Mouse (Mus musculus) E14TG2a.4 (cell line): ENCODE measurements at regions not wholly inside any gene's neighbourhood (a gene's known extent, or its start where the extent isn't known, plus 50 kb on each side); places are given as distances from the start of the nearest gene placed in this dataset.

Experiments
- H3K27me3 ChIP-seq: 2 replicates; pipeline ENCODE4 v1.6.1; 2014; ENCODE audit warnings: low read length, control low read depth; ENCODE audit not compliant: insufficient read depth
- H3K36me3 ChIP-seq: 2 replicates; pipeline ENCODE4 v1.6.1; 2014; ENCODE audit warnings: low read length, control low read depth; ENCODE audit not compliant: insufficient read depth
- H3K4me1 ChIP-seq: replicated peaks from 2 replicates; pipeline ENCODE4 v1.6.1; 2014; ENCODE audit warnings: low read depth, low read length, control low read depth
- H3K4me3 ChIP-seq: replicated peaks from 2 replicates; pipeline ENCODE4 v1.5.1; 2014; ENCODE audit warnings: mild to moderate bottlenecking, low read length
- H3K9me3 ChIP-seq: 2 replicates; pipeline ENCODE4 v1.6.1; 2014; ENCODE audit warnings: low read length, control low read depth
- CTCF ChIP-seq: conservative IDR thresholded peaks from 2 replicates; pipeline ENCODE4 v1.5.1; 2014; ENCODE audit warnings: low read length
- NANOG ChIP-seq: IDR thresholded peaks from 2 replicates; pipeline ENCODE4 v1.6.1; 2014; ENCODE audit warnings: borderline replicate concordance, low read length, mixed read lengths
- POU5F1 ChIP-seq: IDR thresholded peaks from 2 replicates; pipeline ENCODE4 v1.6.1; 2014; ENCODE audit warnings: low read length, borderline replicate concordance

- no peak for TF ChIP-seq NANOG
- TF ChIP-seq POU5F1 = no peak
- no peak for TF ChIP-seq CTCF
- peaks cover 39% of the 10 kb centered on the region for H3K4me1 ChIP-seq
These were observed 59.2 kb upstream of the Klf6 start for GRCm38 (mm10) chr13:5802079-5802478.

GRCm38 (mm10) chr13:5802826-5803225, 58.5 kb upstream of the Klf6 start:
- Histone ChIP-seq H3K4me3 (no peak overlapping the region), H3K4me1 (peaks cover 36% of the 10 kb centered on the region), H3K9me3 (no peaks in the 10 kb centered on the region), H3K27me3 (no peaks in the 10 kb centered on the region), H3K36me3 (no peaks in the 10 kb centered on the region)
- TF ChIP-seq POU5F1 (no peak), CTCF (no peak), NANOG (no peak)

More at GRCm38 (mm10) chr13:5802079-5802478, 59.2 kb upstream of the Klf6 start:
- Histone ChIP-seq H3K4me3 (no peak overlapping the region), H3K9me3 (no peaks in the 10 kb centered on the region), H3K36me3 (no peaks in the 10 kb centered on the region), H3K27me3 (no peaks in the 10 kb centered on the region)

GRCm38 (mm10) chr13:5803540-5804380, 57.5 kb upstream of the Klf6 start:
- no peaks in the 10 kb centered on the region for H3K36me3 ChIP-seq
- no peak overlapping the region for H3K4me3 ChIP-seq
- no peak; the same call in 1 of the 2 replicates for TF ChIP-seq POU5F1
- no peak for TF ChIP-seq CTCF
- TF ChIP-seq NANOG = no peak
- H3K4me1 ChIP-seq = peaks cover 36% of the 10 kb centered on the region
- no peaks in the 10 kb centered on the region for H3K27me3 ChIP-seq
- H3K9me3 ChIP-seq = no peaks in the 10 kb centered on the region

- TF ChIP-seq POU5F1 = no peak
- TF ChIP-seq NANOG = no peak
- no peak for TF ChIP-seq CTCF
- H3K36me3 ChIP-seq = no peaks in the 10 kb centered on the region
- no peaks in the 10 kb centered on the region for H3K27me3 ChIP-seq
- no peak overlapping the region for H3K4me3 ChIP-seq
- peaks cover 36% of the 10 kb centered on the region for H3K4me1 ChIP-seq
- H3K9me3 ChIP-seq = no peaks in the 10 kb centered on the region
These were observed 56.8 kb upstream of the Klf6 start for GRCm38 (mm10) chr13:5804381-5804941.

- H3K4me1 ChIP-seq = peaks cover 19% of the 10 kb centered on the region
- TF ChIP-seq POU5F1 = no peak
- no peak for TF ChIP-seq CTCF
- TF ChIP-seq NANOG = no peak
- H3K4me3 ChIP-seq = no peak overlapping the region
- H3K36me3 ChIP-seq = no peaks in the 10 kb centered on the region
- no peaks in the 10 kb centered on the region for H3K27me3 ChIP-seq
- peaks cover 8% of the 10 kb centered on the region; the same call in 1 of the 2 replicates for H3K9me3 ChIP-seq
These were observed 52.9 kb upstream of the Klf6 start for GRCm38 (mm10) chr13:5808380-5808779.
